In genomic region chr2:20928454-20928853, GRCm38 (mm10) we compare ENCODE assay signal across 22 mouse cellular contexts. TPM values are rescaled to one million over a fixed set of nuclear protein-coding genes. Genes with fewer than 3 reads are reported as not detected.
A peak's percentile ranks its signal among the peaks of the same experiment; 100 is the strongest.
DNase-seq lines count a peak whose midpoint lies in the region; ATAC-seq and TF ChIP-seq lines count a peak whose summit lies in the region.
"Had no signal": no experiment of that assay in that cellular context is flagged by ENCODE, and none has a peak within 500 bp of the region (broad histone marks: within the 10 kb centered on the region; RNA-seq: fewer than 3 reads in every experiment).

No protein-coding gene starts in this region.

- H3K27ac ChIP-seq in forebrain, embryonic 16.5 days (ENCODE audit: low read length): no peak overlapping the region
- H3K27ac ChIP-seq in forebrain, embryonic 10.5 days: no peak overlapping the region
- no peak overlapping the region for H3K27ac ChIP-seq in left cerebral cortex, adult 2 months
- H3K27ac ChIP-seq: embryonic facial prominence, embryonic 13.5 days; embryonic facial prominence, embryonic 15.5 days; forebrain, embryonic 13.5 days; forebrain, embryonic 15.5 days had no signal

- intact Hi-C loops in left cerebral cortex, adult 2 months (cut with DNase I): no loop called here

- H3K4me1 ChIP-seq in forebrain, embryonic 16.5 days (replicated peaks; ENCODE audit: control insufficient read depth, insufficient read depth, low read length): no peaks in the 10 kb centered on the region
- H3K4me1 ChIP-seq in forebrain, embryonic 10.5 days: peaks cover 7% of the 10 kb centered on the region
- H3K4me1 ChIP-seq: embryonic facial prominence, embryonic 13.5 days; embryonic facial prominence, embryonic 15.5 days had no signal

- no peaks in the 10 kb centered on the region for H3K27me3 ChIP-seq in forebrain, embryonic 16.5 days (replicated peaks; ENCODE audit: control insufficient read depth, insufficient read depth, low read length)
- H3K27me3 ChIP-seq in forebrain, embryonic 10.5 days (ENCODE audit: poor library complexity, severe bottlenecking): no peaks in the 10 kb centered on the region
- H3K27me3 ChIP-seq: embryonic facial prominence, embryonic 13.5 days; embryonic facial prominence, embryonic 15.5 days; forebrain, embryonic 13.5 days; forebrain, embryonic 15.5 days; Patski had no signal

- H3K4me3 ChIP-seq in forebrain, embryonic 16.5 days (replicated peaks; ENCODE audit: low read length): no peak overlapping the region
- no peak overlapping the region for H3K4me3 ChIP-seq in forebrain, embryonic 10.5 days
- H3K4me3 ChIP-seq in left cerebral cortex, adult 2 months: no peak overlapping the region
- H3K4me3 ChIP-seq: embryonic facial prominence, embryonic 13.5 days; embryonic facial prominence, embryonic 15.5 days; erythroblast, embryonic 14.5 days; forebrain, embryonic 13.5 days; forebrain, embryonic 15.5 days had no signal

- no peaks in the 10 kb centered on the region for H3K9me3 ChIP-seq in forebrain, embryonic 16.5 days (ENCODE audit: control insufficient read depth, low read length)
- H3K9me3 ChIP-seq in forebrain, embryonic 10.5 days: no peaks in the 10 kb centered on the region
- H3K9me3 ChIP-seq: embryonic facial prominence, embryonic 13.5 days; embryonic facial prominence, embryonic 15.5 days; forebrain, embryonic 13.5 days; forebrain, embryonic 15.5 days had no signal

- H3K9ac ChIP-seq in forebrain, embryonic 16.5 days (replicated peaks; ENCODE audit: low read depth, low read length): no peak overlapping the region
- H3K9ac ChIP-seq: embryonic facial prominence, embryonic 13.5 days; embryonic facial prominence, embryonic 15.5 days; forebrain, embryonic 13.5 days; forebrain, embryonic 15.5 days had no signal

- ATAC-seq in forebrain, embryonic 16.5 days: 0 out of 2 replicates have a peak, but pooled peaks have one; percentile 45
- peak; percentile 69 for ATAC-seq in megakaryocyte progenitor cell, adult 5-6 weeks (replicated peaks; ENCODE audit: poor library complexity)
- ATAC-seq: activated CD4-positive, CD25-positive, alpha-beta regulatory T cell, adult 4 months; forebrain, embryonic 13.5 days; forebrain, embryonic 15.5 days; Patski had no signal

- H3K36me3 ChIP-seq in forebrain, embryonic 16.5 days (ENCODE audit: control insufficient read depth, insufficient read depth): no peaks in the 10 kb centered on the region
- H3K36me3 ChIP-seq in forebrain, embryonic 10.5 days (replicated peaks): peaks cover 5% of the 10 kb centered on the region; the same call in 1 of the 2 replicates
- H3K36me3 ChIP-seq: embryonic facial prominence, embryonic 13.5 days; embryonic facial prominence, embryonic 15.5 days; forebrain, embryonic 15.5 days had no signal

- no peak overlapping the region for H3K4me2 ChIP-seq in forebrain, embryonic 16.5 days (ENCODE audit: low read length)
- H3K4me2 ChIP-seq: embryonic facial prominence, embryonic 13.5 days; embryonic facial prominence, embryonic 15.5 days; forebrain, embryonic 13.5 days; forebrain, embryonic 15.5 days had no signal

- TF ChIP-seq CTCF in left cerebral cortex, adult 2 months (IDR thresholded peaks at IDR 0.05): no peak

- DNase-seq in forebrain, embryonic 10.5 days (ENCODE audit: extremely low spot score, low spot score): no peak
- no peak for DNase-seq in layer of hippocampus, postnatal 36 days
- DNase-seq in left cerebral cortex, adult 2 months (ENCODE audit: extremely low spot score in 1 of 2, low spot score in 2 of 2): no peak
- DNase-seq: adrenal gland, adult 2 months; adrenal gland, postnatal 10 days; adrenal gland, postnatal 25 days; cerebellum, adult 11 months; cerebellum, adult 18-20 months; cerebellum, adult 8-10 months; cerebellum, adult 9-11 months; cerebellum, postnatal 14 days; cerebellum, postnatal 36 days; embryo, embryonic 11 days had no signal

RNA-seq across cellular contexts. Expression of gene Arhgap21, which starts 40.2 kb away (rescaled TPM):
- polyA plus RNA-seq in forebrain, embryonic 16.5 days (2015; fragmentation: Nextera tagmentation; extraction: Ambion mirVana): 40.2 and 40.9 TPM in 2 replicates
- polyA plus RNA-seq in forebrain, embryonic 10.5 days (2016; fragmentation: Nextera tagmentation; extraction: Ambion mirVana): 24.3 and 27.9 TPM in 2 replicates
- 34.4 and 37.6 TPM in 2 replicates for total RNA-seq in megakaryocyte progenitor cell, adult 5-6 weeks (2015)
- 15.3 and 28.7 TPM in 2 replicates for total RNA-seq in megakaryocyte progenitor cell, adult 5-6 weeks (2017)
- total RNA-seq in layer of hippocampus, postnatal 36 days (2021): 100 to 1,000 TPM; 331 to 369 TPM
- 100 to 1,000 TPM; 299 to 304 TPM for total RNA-seq in left cerebral cortex, adult 2 months (2021)

Comparison
In these comparisons a context has a peak if more than half of its experiments do, and no peak if none do; other contexts are left out.
1. RNA of gene Arhgap21, which starts 40.2 kb away (total RNA-seq): 331 to 369 TPM in layer of hippocampus, postnatal 36 days and 299 to 304 TPM in left cerebral cortex, adult 2 months; 15.3 to 37.6 TPM in megakaryocyte progenitor cell, adult 5-6 weeks; every median in the first group is over 4 times any median in the second.